Mouse (Mus musculus): ENCODE data around the gene Hcrt. TPM values are rescaled to one million over a fixed set of nuclear protein-coding genes. Genes with fewer than 3 reads are reported as not detected.

Gene Hcrt
- polyA plus RNA-seq, 1 experiment from 2014 or later, result not detected

- H3K4me3 ChIP-seq (ENCODE audit: low read depth, low read length), result peak overlapping the region; percentile 32
- H3K9ac ChIP-seq (ENCODE audit: low read length), result peak overlapping the region; percentile 47
- peaks cover 6% of the 10 kb centered on the region; the same call in 1 of the 2 replicates for H3K4me1 ChIP-seq (ENCODE audit: control insufficient read depth, insufficient read depth, low read length)
- under 1% methylated on average over 27 of the region's 27 CpGs for WGBS
- no peaks in the 10 kb centered on the region for H3K9me3 ChIP-seq (ENCODE audit: control insufficient read depth, low read length)
- peak overlapping the region; percentile 74 for H3K4me2 ChIP-seq (ENCODE audit: low read depth, severe bottlenecking)
- no peaks in the 10 kb centered on the region for H3K36me3 ChIP-seq (ENCODE audit: control insufficient read depth, insufficient read depth, low read length)
- DNase-seq (ENCODE audit: low spot score) (peak; percentile 91), ATAC-seq (ENCODE audit: insufficient number of reproducible peaks, low FRiP score, low TSS enrichment, low read depth) (no peak)
- no peak overlapping the region for H3K27ac ChIP-seq (replicated peaks; ENCODE audit: low read depth, low read length)
- peaks cover 23% of the 10 kb centered on the region for H3K27me3 ChIP-seq (ENCODE audit: control insufficient read depth, insufficient read depth, low read length)
Observed at GRCm38 (mm10) chr11:100761547-100762045, 1.1 kb downstream of the Hcrt start.

DNA sequence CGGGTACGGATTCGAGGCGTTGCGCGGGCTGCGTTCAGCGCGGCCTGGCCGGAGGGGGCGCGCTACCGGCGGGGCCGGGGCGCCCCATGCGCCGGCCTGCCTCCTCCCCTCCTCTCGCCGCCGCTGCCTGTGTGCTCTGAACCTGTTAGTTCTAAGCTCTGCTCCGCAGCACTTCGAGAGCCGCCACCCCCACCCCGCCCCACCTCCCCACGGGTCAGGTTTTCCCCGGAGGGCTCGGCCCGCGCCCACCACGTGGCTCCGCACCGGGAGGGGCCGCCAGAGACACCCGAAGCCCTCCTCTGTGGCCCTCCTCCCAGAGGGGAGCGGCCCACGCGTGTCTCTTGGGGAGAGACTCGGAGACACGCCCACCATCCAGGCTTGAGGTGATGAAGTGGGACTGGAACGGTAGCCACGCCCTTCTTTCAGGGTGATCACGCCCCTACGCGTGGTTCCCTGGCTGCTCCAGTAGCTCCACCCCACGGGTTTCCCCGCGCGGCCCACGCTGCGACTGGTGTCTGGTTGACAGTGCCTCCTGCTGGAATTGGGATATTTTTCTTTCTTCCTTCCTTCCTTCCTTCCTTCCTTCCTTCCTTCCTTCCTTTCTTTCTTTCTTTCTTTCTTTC, 3.0 kb downstream of the Hcrt start, which contains the start of gene Kcnh4:
Kcnh4 (minus strand) TSS at position 332 of the 623 bp plus-strand sequence.
- H3K27ac ChIP-seq (replicated peaks; ENCODE audit: low read depth, low read length), result no peak within 1 kb of the TSS
- peak within 1 kb of the TSS; percentile 8; the same call in 1 of the 2 replicates for H3K4me3 ChIP-seq (ENCODE audit: low read depth, low read length)
- peak within 1 kb of the TSS; percentile 44 for H3K4me2 ChIP-seq (ENCODE audit: low read depth, severe bottlenecking)
- no peaks in the 10 kb centered on the region for H3K36me3 ChIP-seq (ENCODE audit: control insufficient read depth, insufficient read depth, low read length)
- H3K4me1 ChIP-seq (ENCODE audit: control insufficient read depth, insufficient read depth, low read length), result peaks cover 6% of the 10 kb centered on the region; the same call in 1 of the 2 replicates
- no peak for ATAC-seq (ENCODE audit: insufficient number of reproducible peaks, low FRiP score, low TSS enrichment, low read depth)
- DNase-seq (ENCODE audit: low spot score), result peak; percentile 37
- no peaks in the 10 kb centered on the region for H3K9me3 ChIP-seq (ENCODE audit: control insufficient read depth, low read length)
- H3K27me3 ChIP-seq (ENCODE audit: control insufficient read depth, insufficient read depth, low read length), result peaks cover 23% of the 10 kb centered on the region
- H3K9ac ChIP-seq (ENCODE audit: low read length), result no peak within 1 kb of the TSS; the same call in 1 of the 2 replicates
- under 1% methylated on average over 51 of the region's 51 CpGs for WGBS

DNA sequence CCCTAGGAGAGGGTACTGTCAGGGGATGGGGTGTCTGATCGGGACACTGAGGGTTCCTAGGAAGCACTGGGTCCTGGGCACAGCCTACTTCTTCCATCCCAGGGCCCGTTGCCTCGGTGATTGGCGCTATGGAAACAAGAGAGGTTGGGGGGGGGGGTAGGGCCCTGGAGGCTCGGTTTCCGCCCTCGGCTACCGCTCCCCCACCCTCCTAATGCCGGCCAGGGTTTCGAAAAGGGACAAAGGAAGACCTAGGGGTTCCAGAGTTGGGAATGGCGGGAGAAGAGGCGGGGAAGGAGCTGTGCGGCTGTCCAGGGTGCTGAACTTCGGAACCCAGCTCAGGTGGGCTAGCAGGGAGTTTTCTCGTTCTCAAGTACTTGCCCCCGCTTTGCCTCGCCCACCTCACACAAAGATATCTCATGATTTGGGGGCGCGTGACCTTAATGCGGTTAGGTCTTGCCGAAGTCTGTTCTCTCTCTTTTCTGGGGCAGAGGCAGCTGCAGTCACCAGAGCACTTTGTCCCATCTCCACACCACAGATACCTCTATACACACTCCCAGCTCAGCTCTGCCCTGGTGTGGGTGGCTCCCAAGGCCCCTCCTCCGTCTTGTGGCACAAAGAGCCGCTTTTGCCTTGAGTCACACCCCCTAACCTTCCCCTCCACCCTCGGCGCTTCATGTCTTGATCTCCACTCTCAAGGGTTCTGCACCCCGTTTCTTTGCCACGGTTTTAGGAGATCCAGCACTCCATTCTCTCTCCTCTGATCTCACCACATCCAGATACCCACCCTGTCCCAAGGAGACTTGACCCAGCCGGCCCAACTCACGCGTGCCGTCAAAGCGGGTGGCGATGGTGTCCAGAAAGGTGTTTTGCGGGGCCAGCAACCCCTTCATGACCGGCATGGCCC, 3.8 kb downstream of the Hcrt start:
- DNase-seq (ENCODE audit: low spot score) (peak; percentile 89), ATAC-seq (ENCODE audit: insufficient number of reproducible peaks, low FRiP score, low TSS enrichment, low read depth) (no peak)
- Histone ChIP-seq H3K27me3 (ENCODE audit: control insufficient read depth, insufficient read depth, low read length) (peaks cover 23% of the 10 kb centered on the region), H3K9me3 (ENCODE audit: control insufficient read depth, low read length) (no peaks in the 10 kb centered on the region), H3K4me3 (ENCODE audit: low read depth, low read length) (peak overlapping the region; percentile 8; the same call in 1 of the 2 replicates), H3K4me1 (ENCODE audit: control insufficient read depth, insufficient read depth, low read length) (peaks cover 6% of the 10 kb centered on the region; the same call in 1 of the 2 replicates), H3K9ac (ENCODE audit: low read length) (no peak overlapping the region; the same call in 1 of the 2 replicates), H3K4me2 (ENCODE audit: low read depth, severe bottlenecking) (peak overlapping the region; percentile 44; the same call in 1 of the 2 replicates), H3K36me3 (ENCODE audit: control insufficient read depth, insufficient read depth, low read length) (no peaks in the 10 kb centered on the region), H3K27ac (replicated peaks; ENCODE audit: low read depth, low read length) (no peak overlapping the region)
- 3% methylated on average over 33 of the region's 35 CpGs for WGBS

DNA sequence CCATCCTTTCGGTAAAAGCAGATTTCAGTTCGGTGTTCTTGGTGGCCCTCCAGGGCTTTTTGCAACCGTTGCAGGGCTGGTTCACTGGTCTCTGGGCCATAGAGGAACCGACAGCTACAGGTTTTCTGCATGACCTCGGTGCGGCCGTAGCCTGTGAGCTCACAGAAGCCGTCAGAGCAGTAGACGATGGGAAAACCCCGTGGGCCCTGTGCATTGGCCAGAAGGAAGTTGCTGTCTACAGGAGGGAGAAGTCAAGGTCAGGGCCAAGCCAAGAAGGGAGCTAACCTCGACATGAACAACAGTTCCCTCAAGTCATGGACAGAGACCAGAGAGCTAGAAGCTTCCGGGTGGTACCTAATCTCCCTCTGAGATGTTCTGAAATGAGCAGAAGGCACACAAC, 5.2 kb downstream of the Hcrt start:
- no peak overlapping the region for H3K4me3 ChIP-seq (ENCODE audit: low read depth, low read length)
- ATAC-seq (ENCODE audit: insufficient number of reproducible peaks, low FRiP score, low TSS enrichment, low read depth) (no peak), DNase-seq (ENCODE audit: low spot score) (no peak)
- H3K36me3 ChIP-seq (ENCODE audit: control insufficient read depth, insufficient read depth, low read length), result no peaks in the 10 kb centered on the region
- no peak overlapping the region for H3K27ac ChIP-seq (replicated peaks; ENCODE audit: low read depth, low read length)
- H3K27me3 ChIP-seq (ENCODE audit: control insufficient read depth, insufficient read depth, low read length), result peaks cover 22% of the 10 kb centered on the region
- no peaks in the 10 kb centered on the region for H3K9me3 ChIP-seq (ENCODE audit: control insufficient read depth, low read length)
- no peak overlapping the region for H3K4me2 ChIP-seq (ENCODE audit: low read depth, severe bottlenecking)
- H3K4me1 ChIP-seq (ENCODE audit: control insufficient read depth, insufficient read depth, low read length), result peaks cover 6% of the 10 kb centered on the region; the same call in 1 of the 2 replicates
- WGBS, result 90% methylated on average over 12 of the region's 12 CpGs
- H3K9ac ChIP-seq (ENCODE audit: low read length), result no peak overlapping the region

DNA sequence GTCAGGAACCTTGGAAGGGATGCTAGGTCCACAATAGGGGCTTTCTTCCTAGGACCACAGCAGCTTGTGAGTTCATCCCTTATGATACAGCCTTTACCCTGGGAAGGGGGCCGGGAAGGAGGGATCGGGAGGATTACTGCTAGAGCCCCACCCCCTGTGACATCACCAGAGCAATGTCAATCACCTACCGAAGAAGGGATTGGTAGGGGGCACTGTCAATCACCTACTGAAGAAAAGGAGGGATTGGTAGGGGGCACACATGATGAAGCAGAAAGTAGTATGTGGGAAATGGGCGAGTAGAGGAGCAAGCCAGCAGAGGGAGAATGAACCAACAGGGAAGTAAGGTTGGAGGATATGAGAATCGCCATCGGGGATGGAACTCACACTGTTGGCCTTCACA, 6.3 kb downstream of the Hcrt start:
- Histone ChIP-seq H3K9me3 (ENCODE audit: control insufficient read depth, low read length) (no peaks in the 10 kb centered on the region), H3K36me3 (ENCODE audit: control insufficient read depth, insufficient read depth, low read length) (no peaks in the 10 kb centered on the region), H3K9ac (ENCODE audit: low read length) (no peak overlapping the region), H3K4me1 (ENCODE audit: control insufficient read depth, insufficient read depth, low read length) (peaks cover 4% of the 10 kb centered on the region; the same call in 1 of the 2 replicates), H3K27ac (replicated peaks; ENCODE audit: low read depth, low read length) (no peak overlapping the region), H3K4me3 (ENCODE audit: low read depth, low read length) (no peak overlapping the region), H3K27me3 (ENCODE audit: control insufficient read depth, insufficient read depth, low read length) (peaks cover 19% of the 10 kb centered on the region), H3K4me2 (ENCODE audit: low read depth, severe bottlenecking) (no peak overlapping the region)
- ATAC-seq (ENCODE audit: insufficient number of reproducible peaks, low FRiP score, low TSS enrichment, low read depth) (no peak), DNase-seq (ENCODE audit: low spot score) (no peak)
- 62% methylated on average over 6 of the region's 6 CpGs for WGBS

DNA sequence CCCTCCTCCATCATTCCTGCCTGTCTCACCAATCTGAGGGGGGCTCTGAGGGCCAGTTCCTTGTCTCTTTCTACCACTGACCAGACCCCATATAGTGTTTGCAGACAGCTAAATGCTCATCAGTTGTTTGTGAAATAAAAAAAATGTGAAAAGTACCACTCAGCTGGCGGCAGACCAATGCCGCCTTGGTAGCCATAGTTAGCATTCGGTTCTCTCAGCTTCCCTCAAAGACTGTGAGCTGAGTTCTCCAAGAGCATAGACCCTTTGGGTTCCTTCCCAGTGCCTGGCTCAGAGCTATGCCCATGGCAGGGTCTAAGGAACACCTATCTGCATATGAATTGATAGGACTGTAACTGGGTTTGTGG, 8.1 kb downstream of the Hcrt start:
- Histone ChIP-seq H3K4me1 (ENCODE audit: control insufficient read depth, insufficient read depth, low read length) (peaks cover 3% of the 10 kb centered on the region; the same call in 1 of the 2 replicates), H3K27ac (replicated peaks; ENCODE audit: low read depth, low read length) (no peak overlapping the region), H3K9me3 (ENCODE audit: control insufficient read depth, low read length) (no peaks in the 10 kb centered on the region), H3K4me3 (ENCODE audit: low read depth, low read length) (no peak overlapping the region), H3K9ac (ENCODE audit: low read length) (no peak overlapping the region), H3K27me3 (ENCODE audit: control insufficient read depth, insufficient read depth, low read length) (peaks cover 8% of the 10 kb centered on the region), H3K36me3 (ENCODE audit: control insufficient read depth, insufficient read depth, low read length) (no peaks in the 10 kb centered on the region), H3K4me2 (ENCODE audit: low read depth, severe bottlenecking) (no peak overlapping the region)
- no peak for DNase-seq (ENCODE audit: low spot score)
- WGBS, result 96% methylated on average over 3 of the region's 3 CpGs
- no peak for ATAC-seq (ENCODE audit: insufficient number of reproducible peaks, low FRiP score, low TSS enrichment, low read depth)

DNA sequence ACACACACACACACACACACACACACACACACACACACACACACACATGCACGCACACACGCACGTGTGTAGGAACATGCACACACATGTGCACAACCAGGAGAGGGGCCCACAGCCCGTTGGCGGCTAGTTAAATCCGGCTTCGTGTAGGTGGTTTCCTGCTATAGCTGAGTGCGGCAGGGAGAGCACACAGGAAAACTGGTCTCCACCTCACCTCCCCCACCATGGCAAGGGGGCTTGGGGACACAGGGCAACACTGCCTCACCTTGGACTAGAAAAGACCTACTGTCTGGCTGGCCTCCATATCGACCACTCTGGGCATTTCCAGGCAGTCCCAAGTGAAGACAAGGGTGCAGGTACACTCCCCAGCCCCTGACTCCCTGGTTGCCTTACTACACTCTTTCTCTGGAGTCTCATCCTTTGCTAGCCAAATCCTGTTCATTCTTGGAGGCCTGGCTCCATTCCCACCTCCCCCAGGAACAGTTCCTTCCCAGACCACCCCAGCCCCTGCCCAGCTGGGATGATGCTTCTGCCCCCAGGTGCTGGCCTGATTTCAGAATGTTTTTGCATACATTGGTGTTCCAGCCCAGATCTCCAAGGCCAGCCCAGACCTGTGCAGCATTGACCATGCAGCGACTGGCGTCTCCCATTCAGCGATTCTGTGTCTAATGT, 8.6 kb downstream of the Hcrt start:
- no peak for DNase-seq (ENCODE audit: low spot score)
- no peak for ATAC-seq (ENCODE audit: insufficient number of reproducible peaks, low FRiP score, low TSS enrichment, low read depth)
- peaks cover 5% of the 10 kb centered on the region for H3K27me3 ChIP-seq (ENCODE audit: control insufficient read depth, insufficient read depth, low read length)
- no peaks in the 10 kb centered on the region for H3K36me3 ChIP-seq (ENCODE audit: control insufficient read depth, insufficient read depth, low read length)
- no peaks in the 10 kb centered on the region for H3K9me3 ChIP-seq (ENCODE audit: control insufficient read depth, low read length)
- H3K4me2 ChIP-seq (ENCODE audit: low read depth, severe bottlenecking), result no peak overlapping the region
- no peak overlapping the region for H3K9ac ChIP-seq (ENCODE audit: low read length)
- H3K27ac ChIP-seq (replicated peaks; ENCODE audit: low read depth, low read length), result no peak overlapping the region
- no peak overlapping the region for H3K4me3 ChIP-seq (ENCODE audit: low read depth, low read length)
- no peaks in the 10 kb centered on the region for H3K4me1 ChIP-seq (ENCODE audit: control insufficient read depth, insufficient read depth, low read length)
- whole genome bisulfite sequencing, result 87% methylated on average over 12 of the region's 12 CpGs

- ATAC-seq (ENCODE audit: insufficient number of reproducible peaks, low FRiP score, low TSS enrichment, low read depth), result no peak
- H3K4me2 ChIP-seq (ENCODE audit: low read depth, severe bottlenecking), result no peak overlapping the region
- WGBS, result 31% methylated on average over 10 of the region's 10 CpGs
- H3K27ac ChIP-seq (replicated peaks; ENCODE audit: low read depth, low read length), result no peak overlapping the region
- no peak overlapping the region for H3K9ac ChIP-seq (ENCODE audit: low read length)
- H3K27me3 ChIP-seq (ENCODE audit: control insufficient read depth, insufficient read depth, low read length), result peaks cover 2% of the 10 kb centered on the region; the same call in 1 of the 2 replicates
- no peak overlapping the region for H3K4me3 ChIP-seq (ENCODE audit: low read depth, low read length)
- H3K4me1 ChIP-seq (ENCODE audit: control insufficient read depth, insufficient read depth, low read length), result no peaks in the 10 kb centered on the region
- no peaks in the 10 kb centered on the region for H3K36me3 ChIP-seq (ENCODE audit: control insufficient read depth, insufficient read depth, low read length)
- DNase-seq (ENCODE audit: low spot score), result no peak
- H3K9me3 ChIP-seq (ENCODE audit: control insufficient read depth, low read length), result no peaks in the 10 kb centered on the region
Observed at GRCm38 (mm10) chr11:100752294-100752693, 10.4 kb downstream of the Hcrt start.
